Mouse (Mus musculus) retina, postnatal 7 days (tissue): ENCODE data around the gene Klhl26.

ENCODE experiments used
- DNase-seq: peaks from one replicate; pipeline ENCODE4 v3.0.0-alpha.2; 2012; ENCODE audit warnings: low read depth, low spot score

The Klhl26 gene

DNA sequence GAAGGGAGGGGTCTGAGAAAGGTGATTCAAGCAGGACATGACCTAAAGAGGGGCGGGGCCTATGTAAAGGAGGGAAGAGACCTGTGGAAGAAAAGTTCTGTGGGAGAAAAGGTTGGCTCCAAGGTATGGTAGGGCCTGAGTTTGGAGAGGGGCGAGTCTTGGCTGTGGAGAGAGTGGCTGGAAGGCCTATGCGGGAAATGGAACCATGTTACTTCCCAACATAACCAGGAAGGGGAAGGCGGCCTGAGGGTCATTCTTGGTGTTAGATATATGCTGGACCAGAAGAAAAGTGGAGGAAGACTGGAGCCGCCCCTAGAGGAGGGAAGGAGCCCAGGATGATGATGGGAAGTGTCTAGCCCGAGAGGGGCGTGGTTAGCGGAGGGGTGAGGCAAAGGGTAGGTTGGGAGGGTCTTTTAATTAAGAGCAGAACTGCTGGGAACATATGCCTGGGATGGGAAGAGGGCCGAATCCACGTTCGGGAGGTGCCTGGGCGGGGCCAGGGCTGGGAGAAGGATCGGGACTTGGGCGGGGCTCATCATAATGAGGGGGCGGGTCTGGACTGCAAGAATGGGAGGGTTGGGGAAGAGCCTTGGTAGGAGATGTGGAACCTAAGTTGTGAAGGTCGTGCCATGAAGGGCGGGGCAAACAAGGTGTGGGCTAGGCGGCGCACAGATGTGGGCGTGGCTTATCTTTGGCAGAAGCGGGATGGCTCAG lies 658 bp upstream of the Klhl26 start:
- no peak for DNase-seq

DNA sequence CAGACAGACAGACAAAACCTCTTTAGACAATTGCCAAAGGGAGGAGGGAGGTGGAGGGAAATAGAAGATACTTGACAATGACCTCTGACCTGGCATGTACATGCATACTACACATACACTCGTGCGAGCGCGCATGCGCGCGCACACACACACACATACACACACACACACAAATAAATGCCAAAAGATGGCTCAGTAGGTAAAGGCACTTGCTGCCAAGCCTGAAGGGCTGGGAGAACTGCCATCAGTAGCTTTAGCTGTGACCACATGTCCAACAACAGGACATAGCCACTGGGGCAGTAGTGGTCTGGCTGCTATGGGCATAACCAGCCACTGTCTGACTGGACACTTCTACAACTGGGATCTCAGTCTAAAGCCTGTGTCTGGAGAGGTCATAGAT lies 4.9 kb downstream of the Klhl26 start:
- no peak for DNase-seq

DNA sequence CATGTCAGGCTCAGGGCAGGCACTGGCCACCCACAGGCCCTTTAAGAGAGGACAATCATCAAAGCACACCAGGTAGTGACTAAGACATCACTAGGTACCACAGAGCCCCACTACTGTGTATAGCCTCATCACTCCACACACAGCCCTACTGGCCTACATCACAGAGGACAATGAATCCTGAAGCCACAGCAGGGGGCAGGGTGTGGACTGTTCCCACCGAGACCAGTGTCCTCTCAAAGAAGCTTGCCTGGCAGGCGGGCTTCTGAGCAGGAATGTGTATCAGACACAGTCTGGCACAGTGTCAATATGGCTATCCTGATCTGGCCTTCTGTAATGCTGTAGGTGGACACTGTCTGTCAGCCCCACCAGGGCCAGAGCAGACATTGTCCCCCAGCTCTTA lies 6.8 kb downstream of the Klhl26 start:
- DNase-seq, result no peak

DNA sequence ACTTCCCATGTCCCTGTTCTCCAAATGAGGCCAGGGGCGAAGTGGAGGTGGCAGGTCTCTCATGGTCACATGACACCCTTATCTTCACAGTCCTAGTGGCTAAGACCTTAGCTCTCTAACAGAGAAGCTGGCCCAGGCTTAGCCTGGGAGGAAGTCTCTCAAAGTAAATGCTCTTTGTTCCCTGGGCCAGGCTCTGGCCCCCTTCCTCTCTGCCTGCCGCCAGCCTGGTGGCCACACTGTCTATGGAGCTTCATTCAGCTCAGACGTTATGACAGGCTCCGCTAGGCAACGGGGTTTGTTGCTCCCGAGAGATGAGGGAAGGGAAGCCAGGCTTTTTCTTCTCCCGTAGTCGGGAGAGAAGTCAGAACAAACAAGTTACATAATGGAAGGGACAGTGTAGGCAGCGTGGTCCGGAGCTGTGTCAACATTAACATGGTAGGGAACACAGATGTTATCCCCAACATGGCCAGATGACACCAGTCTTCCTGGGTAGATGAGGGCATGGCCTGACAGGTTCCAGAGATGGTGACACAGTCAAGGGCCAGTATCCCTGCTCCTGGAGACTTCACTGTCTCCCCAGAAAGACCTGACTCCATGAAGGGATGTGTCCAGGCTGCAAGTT lies 7.4 kb downstream of the Klhl26 start:
- DNase-seq, result no peak

DNA sequence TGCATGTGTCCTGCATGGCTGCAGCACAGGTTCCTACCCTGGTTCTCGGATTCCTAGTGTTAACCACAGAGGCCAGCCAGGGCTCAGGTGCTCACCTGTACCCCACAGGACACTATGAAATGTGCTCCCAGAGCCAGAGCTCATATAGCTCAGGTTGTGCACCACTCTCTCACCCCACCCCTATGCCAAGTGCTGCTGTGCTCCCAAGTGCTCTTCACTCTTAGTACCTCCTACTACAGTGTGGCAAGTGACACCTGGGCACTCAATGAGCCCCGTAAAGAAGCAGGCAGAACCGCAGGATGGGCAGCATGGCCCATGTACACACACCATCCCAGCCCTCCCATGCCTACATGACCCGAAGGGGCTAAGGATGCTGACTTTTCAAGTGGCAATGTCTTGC lies 8.0 kb downstream of the Klhl26 start:
- no peak for DNase-seq

DNA sequence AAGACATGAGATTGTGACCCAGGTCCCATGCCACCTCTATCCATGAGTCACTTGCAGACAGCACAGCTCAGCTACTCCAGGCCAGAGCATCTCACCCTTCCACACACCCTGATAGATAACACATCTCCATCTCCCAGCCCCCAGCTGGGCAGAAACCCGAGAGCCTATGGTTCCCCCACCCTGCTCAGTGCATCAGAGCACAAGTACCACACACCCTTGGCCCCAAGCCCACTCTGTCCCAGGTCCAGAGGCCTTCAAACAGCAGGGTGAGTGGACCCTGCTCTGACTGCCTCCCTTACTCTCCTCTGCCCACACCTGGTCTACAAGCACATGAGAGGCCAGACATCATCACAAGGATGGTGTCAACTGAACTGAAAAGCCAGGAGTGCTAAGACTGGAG lies 8.9 kb downstream of the Klhl26 start:
- DNase-seq, result no peak

DNA sequence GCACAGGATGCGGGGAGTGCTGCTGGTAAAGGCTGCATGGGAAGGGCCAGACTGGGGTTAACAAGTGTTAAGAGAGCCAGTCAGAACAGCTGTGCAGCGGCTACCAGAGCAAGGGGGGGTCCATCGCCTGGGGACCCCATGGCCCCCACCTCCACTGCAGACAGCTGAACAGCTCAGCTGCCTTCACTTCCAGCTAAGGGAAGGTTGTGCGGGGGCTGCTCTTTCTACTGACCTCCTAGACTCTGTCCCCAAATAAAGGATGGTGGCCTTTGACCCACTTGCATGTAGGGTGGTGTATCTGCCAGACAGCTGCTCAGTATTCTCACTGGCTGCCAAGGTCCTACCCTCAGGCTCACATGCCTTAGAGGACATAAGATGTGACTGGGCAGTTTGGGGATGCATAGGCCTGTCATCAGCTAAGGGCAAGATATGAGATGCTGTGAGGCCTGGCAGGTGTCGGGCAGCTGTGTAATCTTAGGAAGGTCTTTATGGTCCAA lies 9.5 kb downstream of the Klhl26 start:
- DNase-seq, result no peak

- no peak for DNase-seq
Measured at GRCm38 (mm10) chr8:70466771-70467170, 10.0 kb downstream of the Klhl26 start.

- no peak for DNase-seq
Measured at GRCm38 (mm10) chr8:70466305-70466704, 10.5 kb downstream of the Klhl26 start.

- DNase-seq, result no peak
Measured at GRCm38 (mm10) chr8:70465701-70466100, 11.1 kb downstream of the Klhl26 start.

- DNase-seq, result no peak
Measured at GRCm38 (mm10) chr8:70464162-70464561, 12.6 kb downstream of the Klhl26 start.

DNA sequence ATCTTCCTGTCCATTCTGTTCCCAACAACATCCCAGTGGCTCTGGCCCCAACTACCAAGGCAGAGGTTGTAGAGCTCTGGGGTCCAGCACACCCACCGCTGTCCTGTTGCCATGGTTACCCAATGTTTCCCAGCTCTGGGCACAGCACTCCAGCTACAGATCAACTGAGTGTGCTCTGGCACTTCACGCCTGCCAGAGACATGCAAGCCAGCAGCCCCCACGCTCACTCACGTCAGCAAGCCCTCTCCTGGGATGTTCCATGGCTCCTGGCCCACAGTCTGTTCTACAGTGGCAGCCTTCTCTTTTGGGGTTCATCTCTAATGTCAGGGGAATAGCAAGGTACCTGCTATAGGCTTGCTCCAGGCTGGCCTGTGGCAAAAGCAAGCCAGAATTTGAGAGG lies 13.5 kb downstream of the Klhl26 start:
- DNase-seq, result no peak

DNA sequence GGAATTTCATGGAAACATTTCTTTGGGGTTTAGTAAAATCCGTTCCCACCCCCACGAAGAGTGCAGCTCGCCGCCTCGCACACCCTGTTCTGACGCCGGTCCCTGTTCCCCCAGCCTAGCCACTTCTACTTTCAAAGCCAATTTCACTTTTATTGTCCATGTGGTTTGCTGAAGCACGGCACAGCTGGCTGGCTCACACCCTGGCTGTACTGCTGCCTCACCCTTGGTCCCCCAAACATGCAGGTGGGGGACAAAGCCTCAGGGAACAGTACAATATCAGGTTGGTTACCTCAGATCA lies 14.3 kb downstream of the Klhl26 start:
- no peak for DNase-seq

GRCm38 (mm10) chr8:70461765-70462515 lies 14.8 kb downstream of the Klhl26 start:
- DNase-seq, result no peak

- no peak for DNase-seq
Measured at GRCm38 (mm10) chr8:70460606-70461005, 16.2 kb downstream of the Klhl26 start.

GRCm38 (mm10) chr8:70460199-70460598 lies 16.6 kb downstream of the Klhl26 start:
- DNase-seq, result no peak

DNA sequence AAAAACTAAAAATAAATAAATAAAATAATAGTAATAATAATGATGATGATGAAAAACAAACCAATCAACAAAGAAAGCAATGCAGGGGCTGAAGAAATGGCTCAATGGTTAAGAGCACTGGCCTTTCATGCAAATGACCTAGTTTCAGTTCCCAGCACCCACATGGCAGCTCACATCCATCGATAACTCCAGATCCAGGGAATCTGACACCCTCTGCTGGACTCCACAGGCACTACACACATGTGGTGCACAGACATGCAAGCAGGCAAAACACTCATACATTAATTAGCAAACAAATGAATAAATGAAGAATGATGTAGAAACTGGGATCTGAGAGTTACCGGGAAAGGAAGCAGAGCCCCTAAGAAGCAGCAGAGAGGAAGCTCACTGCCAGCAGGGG lies 17.1 kb downstream of the Klhl26 start:
- DNase-seq, result no peak

DNA sequence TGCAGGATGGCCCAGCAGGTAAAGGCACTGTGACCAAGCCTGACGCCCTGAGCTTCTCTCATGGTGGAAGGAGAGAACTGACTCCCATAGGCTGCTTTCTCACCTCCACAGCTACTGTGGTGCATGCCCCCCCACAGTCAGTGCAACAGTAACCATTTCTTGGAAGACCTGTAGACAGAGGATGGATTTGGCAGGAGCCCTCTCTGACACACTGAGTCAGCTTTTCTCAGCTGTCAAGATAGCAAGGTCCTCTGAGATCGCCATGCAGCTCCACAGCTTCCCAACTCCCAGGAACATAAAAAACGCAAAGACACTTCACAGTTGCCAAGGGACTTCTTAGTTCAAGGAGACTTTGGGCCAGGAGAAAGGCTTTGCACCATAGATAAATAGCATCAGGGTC lies 18.3 kb downstream of the Klhl26 start:
- no peak for DNase-seq

GRCm38 (mm10) chr8:70457882-70458281 lies 18.9 kb downstream of the Klhl26 start:
- no peak for DNase-seq

- DNase-seq, result no peak
Measured at GRCm38 (mm10) chr8:70456996-70457395, 19.8 kb downstream of the Klhl26 start.

DNA sequence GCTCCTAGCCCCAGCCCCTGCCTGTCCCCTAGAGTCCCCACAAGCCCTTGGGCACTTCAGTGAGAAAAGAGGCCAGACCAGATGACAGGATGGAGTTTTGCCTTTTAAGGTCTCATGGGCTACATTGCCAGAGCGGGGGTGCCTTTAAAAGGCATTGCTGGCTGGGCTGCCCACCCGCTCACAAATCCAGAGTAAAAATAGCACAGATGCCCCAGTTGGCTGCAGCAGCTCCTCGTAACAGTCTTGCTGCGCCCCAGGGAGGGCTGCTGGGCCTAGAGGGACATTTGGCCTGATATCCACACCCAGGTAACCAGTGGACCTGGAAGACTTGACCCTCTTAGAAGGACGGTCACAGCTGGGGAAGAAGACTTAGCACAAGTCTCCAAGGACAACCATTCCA lies 22.9 kb downstream of the Klhl26 start:
- DNase-seq, result no peak

- DNase-seq, result no peak
Measured at GRCm38 (mm10) chr8:70452196-70452966, 24.4 kb downstream of the Klhl26 start.
